Mouse (Mus musculus) CD8-positive naive resting alpha-beta T cell, adult 57 days (primary cell): ENCODE data around the gene Olfr729. TPM values are rescaled to one million over a fixed set of nuclear protein-coding genes. Genes with fewer than 3 reads are reported as not detected.

Source experiments
- total RNA-seq: library from RNA; stranded (reverse); gene quantifications from one replicate; pipeline ENCODE4 v1.2.4, GENCODE M21; 2023

The Olfr729 gene
- total RNA-seq = not detected

DNA sequence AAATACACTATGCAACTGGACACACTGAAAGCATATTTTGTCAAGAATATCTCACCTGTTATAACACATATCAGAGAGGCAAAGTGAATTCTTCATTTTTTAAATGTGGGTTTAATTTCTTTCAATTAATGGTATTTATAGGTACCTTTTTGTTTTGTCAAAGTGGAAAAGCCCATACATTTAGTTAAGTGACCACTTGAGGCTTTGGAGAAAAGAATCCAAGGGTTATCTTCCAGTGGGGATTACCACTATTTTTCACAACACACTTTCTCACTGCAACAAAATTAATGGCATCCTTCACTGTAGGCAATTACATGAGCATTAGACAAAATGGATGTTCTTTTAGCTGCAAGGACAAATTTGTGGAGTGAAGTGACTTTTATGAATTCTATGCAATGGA, at the start of gene Olfr729:
TSS of gene Olfr729 (minus strand) at position 101 of the 400 bp plus-strand sequence.

DNA sequence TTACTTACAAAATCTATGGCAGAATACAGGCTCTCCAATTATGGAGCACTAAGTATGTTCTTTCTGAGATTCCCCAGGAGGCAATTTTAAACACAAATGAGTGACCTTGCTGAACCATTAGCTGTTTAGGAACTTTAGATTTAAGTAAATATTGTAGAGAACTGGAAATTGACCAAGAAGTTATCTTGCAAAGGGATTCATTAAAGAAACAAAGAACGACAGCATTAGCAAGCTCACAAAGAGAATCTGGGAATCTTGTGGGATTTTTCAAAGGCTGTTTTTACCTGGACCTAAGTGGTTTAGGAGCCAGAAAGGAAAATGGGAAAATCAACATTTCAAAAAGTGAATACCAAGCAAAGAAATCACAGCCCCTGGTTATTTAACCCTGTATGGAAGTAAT, 35.4 kb upstream of the Olfr729 start, which contains the start of gene Olfr730:
TSS of gene Olfr730 (minus strand) at position 101 of the 400 bp plus-strand sequence.

DNA sequence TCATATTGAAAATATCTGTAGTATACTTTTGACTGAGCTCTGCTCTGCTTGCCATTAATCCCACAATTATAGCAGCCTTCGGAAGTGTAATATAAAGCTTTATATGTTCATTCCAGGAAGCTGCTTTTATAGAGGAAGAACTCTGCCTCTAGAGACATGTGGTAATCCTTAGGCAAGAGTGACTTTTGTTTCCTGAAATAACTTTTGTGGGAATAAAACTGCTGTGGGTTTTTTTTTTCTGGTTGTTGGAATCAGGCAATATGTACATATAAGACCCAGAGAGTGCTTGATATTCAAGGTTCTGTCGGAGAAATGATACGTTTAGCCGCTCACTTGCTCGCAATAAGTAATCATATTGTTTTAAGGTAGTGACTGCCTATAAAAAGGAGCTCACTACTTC, 10.1 kb downstream of the Olfr729 start, which contains the start of gene Olfr728:
TSS of gene Olfr728 (minus strand) at position 101 of the 400 bp plus-strand sequence.

DNA sequence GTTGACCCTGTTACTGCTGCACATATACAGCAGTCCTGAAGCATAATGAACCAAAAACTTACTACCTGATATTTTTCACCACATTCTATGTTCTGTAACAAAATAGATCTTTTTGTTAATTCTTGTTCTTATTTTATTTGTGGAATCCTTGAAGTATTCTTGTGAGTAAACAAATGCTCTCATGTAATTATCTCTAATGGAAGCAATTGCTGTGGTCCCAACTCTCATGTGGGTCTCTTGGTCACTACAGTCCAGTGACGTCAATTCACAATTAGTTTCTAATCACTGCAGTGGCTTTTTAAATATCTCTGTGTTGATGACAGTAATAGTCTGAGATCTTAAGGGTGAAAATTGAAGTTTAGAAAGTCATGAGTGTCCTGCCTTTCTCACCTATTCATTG, 29.8 kb downstream of the Olfr729 start, which contains the start of gene Olfr727:
TSS of gene Olfr727 (plus strand) at position 301 of the 400 bp plus-strand sequence.

Other genes with a start within 250 kb of the Olfr729 start
- gene Olfr723, start 221.1 kb downstream of the Olfr729 start, total RNA-seq = not detected
- not detected for gene Olfr724, start 189.6 kb downstream of the Olfr729 start, total RNA-seq
- gene Olfr725, start 112.5 kb downstream of the Olfr729 start, total RNA-seq = not detected
- not detected for gene Olfr726, start 62.0 kb downstream of the Olfr729 start, total RNA-seq
- gene Olfr727, start 29.7 kb downstream of the Olfr729 start, total RNA-seq = not detected
- not detected for gene Olfr728, start 10.2 kb downstream of the Olfr729 start, total RNA-seq
- not detected for gene Olfr730, start 35.3 kb upstream of the Olfr729 start, total RNA-seq
- gene Olfr731, start 89.0 kb upstream of the Olfr729 start, total RNA-seq = not detected
- gene Olfr732, start 131.3 kb upstream of the Olfr729 start, total RNA-seq = not detected
- not detected for gene Olfr733, start 148.6 kb upstream of the Olfr729 start, total RNA-seq
- not detected for gene Olfr734, start 173.9 kb upstream of the Olfr729 start, total RNA-seq
- gene Olfr735, start 196.0 kb upstream of the Olfr729 start, total RNA-seq = not detected
- 0.21 TPM for gene Tlr11, start 205.0 kb upstream of the Olfr729 start, total RNA-seq
- not detected for gene Olfr736, start 228.3 kb upstream of the Olfr729 start, total RNA-seq